Mouse (Mus musculus) spleen, adult 2 months (tissue): ENCODE measurements around the gene 2210418O10Rik. TPM values are rescaled to one million over a fixed set of nuclear protein-coding genes. Genes with fewer than 3 reads are reported as not detected.
"Not testable (repeated sequence)": the region's sequence is repeated elsewhere in the genome, so short reads cannot be mapped to it uniquely, and the experiment has no call there.

Experiments used
- DNase-seq, 2 experiments: peaks; one replicate each; pipeline versions ENCODE4 v3.0.0 to v3.0.0-alpha.2; 2012 to 2021; ENCODE audit warnings: low spot score in 2 of 2, low read depth in 1 of 2
- H3K27ac ChIP-seq: fragments of 200-500 bp; 2 replicates; pipeline ENCODE4 v1.5.1; 2012; ENCODE audit warnings: low read length, inconsistent platforms; ENCODE audit not compliant: insufficient read depth
- H3K27me3 ChIP-seq: fragments of 200-500 bp; 2 replicates; pipeline ENCODE4 v1.6.1; 2012; ENCODE audit warnings: mild to moderate bottlenecking, moderate library complexity, low read length, inconsistent platforms; ENCODE audit not compliant: control insufficient read depth, insufficient read depth
- H3K36me3 ChIP-seq: fragments of 200-500 bp; 2 replicates; pipeline ENCODE4 v1.6.1; 2012; ENCODE audit warnings: mild to moderate bottlenecking, low read length, inconsistent platforms; ENCODE audit not compliant: control insufficient read depth, insufficient read depth
- H3K4me1 ChIP-seq: fragments of 200-500 bp; 2 replicates; pipeline ENCODE4 v1.6.1; 2011; ENCODE audit warnings: inconsistent platforms; ENCODE audit not compliant: control insufficient read depth, insufficient read depth, insufficient read length
- H3K4me3 ChIP-seq: fragments of 200-500 bp; 2 replicates; pipeline ENCODE4 v1.5.1; 2011; ENCODE audit warnings: mild to moderate bottlenecking, inconsistent platforms; ENCODE audit not compliant: insufficient read depth, insufficient read length; ENCODE audit errors: extremely low read depth
- WGBS: fragments of 180-500 bp; shearing (Covaris S2); methylation state at CpG from one replicate; pipeline ENCODE4 v1.1.7; 2018; 5-methylcytosine and 5-hydroxymethylcytosine counted together
- polyA plus RNA-seq: library from polyadenylated mRNA; depleted of rRNA; stranded (reverse); fragments of >200 nt; gene quantifications from 2 replicates; pipeline ENCODE4 v1.2.3, GENCODE M21; 2012; rRNA removed

The 2210418O10Rik gene
- 0.07 and 0.08 TPM in 2 replicates for polyA plus RNA-seq

DNA sequence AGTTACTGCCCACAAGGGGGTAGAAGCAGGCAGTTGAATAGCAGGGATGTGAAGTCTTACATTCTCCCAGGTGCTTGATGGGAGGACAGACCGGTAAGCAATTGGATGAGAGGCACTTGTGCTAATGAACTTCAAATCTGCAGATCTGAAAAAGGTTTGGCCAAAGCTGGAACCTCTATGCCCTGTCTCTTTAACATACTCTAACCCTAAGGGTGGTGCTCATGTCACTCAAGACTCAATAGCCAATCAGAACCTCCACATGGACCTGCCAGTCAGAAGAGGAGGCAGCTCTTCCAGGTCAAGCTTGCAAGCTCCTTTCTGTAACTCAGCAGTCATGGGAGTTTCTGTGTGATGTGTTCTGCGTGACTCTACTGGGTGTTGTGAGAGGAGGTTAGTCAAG, at the start of gene 2210418O10Rik:
TSS of gene 2210418O10Rik (plus strand) at position 301 of the 400 bp plus-strand sequence.
- WGBS: no CpG with 5 or more reads among the region's 2 CpGs
- not testable (repeated sequence) for H3K27me3 ChIP-seq, H3K36me3 ChIP-seq, DNase-seq, H3K27ac ChIP-seq, H3K4me1 ChIP-seq, H3K4me3 ChIP-seq

DNA sequence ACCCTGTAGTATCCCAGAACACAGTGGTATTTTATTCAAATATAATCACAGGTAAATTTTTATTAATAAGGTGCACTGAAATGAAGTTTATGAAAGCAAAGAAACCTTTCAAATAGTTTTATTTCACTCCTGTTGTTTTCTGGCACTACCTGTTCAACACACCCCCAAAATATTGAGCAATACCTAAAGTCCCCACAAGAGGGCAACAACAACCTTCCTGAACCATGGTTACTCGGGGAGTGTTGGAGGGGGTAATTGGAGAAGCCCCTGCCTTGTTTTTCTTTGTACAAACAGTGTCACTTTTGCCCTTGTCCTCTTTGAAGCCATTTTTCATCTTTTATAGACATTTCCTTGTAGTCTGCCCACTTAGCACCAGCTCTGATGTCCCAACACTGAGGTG, 22.1 kb downstream of the 2210418O10Rik start:
- H3K36me3 ChIP-seq, H3K4me1 ChIP-seq, H3K4me3 ChIP-seq, DNase-seq, H3K27me3 ChIP-seq, H3K27ac ChIP-seq: not testable (repeated sequence)
- WGBS: no CpG with 5 or more reads among the region's 1 CpGs

Other genes with a start within 250 kb of the 2210418O10Rik start
- not detected in 2 replicates for gene Gm2004, start 76.7 kb upstream of the 2210418O10Rik start, polyA plus RNA-seq
- gene Gm11009, start 92.9 kb downstream of the 2210418O10Rik start, polyA plus RNA-seq: not detected in 2 replicates
- 0.21 TPM in 1 of 2 replicates, not detected in the other for gene Gm14435, start 197.0 kb downstream of the 2210418O10Rik start, polyA plus RNA-seq